Mouse (Mus musculus): ENCODE data around the gene Psmd9. TPM values are rescaled to one million over a fixed set of nuclear protein-coding genes. Genes with fewer than 3 reads are reported as not detected.

The Psmd9 gene
- polyA plus RNA-seq, 1 experiment = 30.6 TPM

- TF ChIP-seq TCF12 (IDR thresholded peaks at IDR 0.05; ENCODE audit: insufficient read depth, poor library complexity, severe bottlenecking) = no peak
- TF ChIP-seq USF1 (IDR thresholded peaks at IDR 0.05; ENCODE audit: low read depth) = peak; percentile 81
- no peak within 1 kb of the TSS for H3ac ChIP-seq (ENCODE audit: control insufficient read depth, insufficient read length)
- H3K79me2 ChIP-seq (ENCODE audit: control insufficient read depth, insufficient read depth) = no peaks in the 10 kb centered on the region
- peak within 1 kb of the TSS; percentile 27 for H3K4me2 ChIP-seq (ENCODE audit: low read depth)
- no peaks in the 10 kb centered on the region for H3K36me3 ChIP-seq (ENCODE audit: control insufficient read depth, insufficient read depth)
- H3K4me3 ChIP-seq = no peak within 1 kb of the TSS
- no peaks in the 10 kb centered on the region for H3K27me3 ChIP-seq (ENCODE audit: control insufficient read depth, insufficient read depth, insufficient read length)
Observed at GRCm38 (mm10) chr5:123251834-123252233, 82.6 kb downstream of the Psmd9 start, which contains the start of gene Wdr66. TSS of gene Wdr66 (plus strand) at chr5:123252102.

GRCm38 (mm10) chr5:123256841-123257755 lies 87.9 kb downstream of the Psmd9 start:
- Histone ChIP-seq H3ac (ENCODE audit: control insufficient read depth, insufficient read length) (no peak overlapping the region), H3K36me3 (ENCODE audit: control insufficient read depth, insufficient read depth) (no peaks in the 10 kb centered on the region), H3K79me2 (ENCODE audit: control insufficient read depth, insufficient read depth) (no peaks in the 10 kb centered on the region), H3K4me3 (no peak overlapping the region), H3K4me2 (ENCODE audit: low read depth) (peak overlapping the region; percentile 34), H3K27me3 (ENCODE audit: control insufficient read depth, insufficient read depth, insufficient read length) (no peaks in the 10 kb centered on the region)
- TF ChIP-seq TCF12 (IDR thresholded peaks at IDR 0.05; ENCODE audit: insufficient read depth, poor library complexity, severe bottlenecking) = no peak
- no peak for TF ChIP-seq TCF3 (IDR thresholded peaks at IDR 0.05; ENCODE audit: insufficient read length, low read depth)

DNA sequence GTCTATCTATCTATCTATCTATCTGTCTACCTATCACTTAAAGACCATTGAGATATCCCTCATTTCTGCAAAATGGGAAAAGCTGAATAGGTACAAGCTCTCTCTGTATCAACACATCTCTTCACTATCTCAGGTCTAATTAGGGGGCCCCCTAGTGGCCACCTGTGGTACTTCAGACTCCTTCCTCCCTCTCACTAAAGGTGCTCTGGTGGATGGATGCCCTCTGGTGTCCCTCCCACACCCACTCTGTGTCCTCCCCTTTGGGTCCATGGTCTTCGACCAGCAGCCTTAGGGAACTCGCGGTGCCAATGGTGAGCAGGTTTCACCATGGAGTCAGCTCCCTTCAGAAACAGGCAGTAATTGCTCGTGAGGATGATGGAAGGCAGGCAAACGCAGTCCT lies 89.8 kb downstream of the Psmd9 start:
- Histone ChIP-seq H3K27me3 (ENCODE audit: control insufficient read depth, insufficient read depth, insufficient read length) (no peaks in the 10 kb centered on the region), H3K4me2 (ENCODE audit: low read depth) (no peak overlapping the region), H3K36me3 (ENCODE audit: control insufficient read depth, insufficient read depth) (no peaks in the 10 kb centered on the region), H3ac (ENCODE audit: control insufficient read depth, insufficient read length) (no peak overlapping the region), H3K79me2 (ENCODE audit: control insufficient read depth, insufficient read depth) (no peaks in the 10 kb centered on the region), H3K4me3 (no peak overlapping the region)
- TF ChIP-seq MYOG (IDR thresholded peaks at IDR 0.05; ENCODE audit: control insufficient read depth in 1 of 3, insufficient read depth in 1 of 3, insufficient read length in 2 of 3, low read depth in 2 of 3) (no peak), E2F4 (IDR thresholded peaks at IDR 0.05; ENCODE audit: insufficient read depth) (no peak), USF1 (IDR thresholded peaks at IDR 0.05; ENCODE audit: low read depth) (no peak), POLR2AphosphoS2 (IDR thresholded peaks at IDR 0.05; ENCODE audit: insufficient read length, low read depth) (no peak), REST (IDR thresholded peaks at IDR 0.05; ENCODE audit: insufficient read depth, insufficient read length) (no peak), POLR2A (IDR thresholded peaks at IDR 0.05; ENCODE audit: insufficient read length, low read depth) (no peak), TCF3 (IDR thresholded peaks at IDR 0.05; ENCODE audit: insufficient read length, low read depth) (no peak)

DNA sequence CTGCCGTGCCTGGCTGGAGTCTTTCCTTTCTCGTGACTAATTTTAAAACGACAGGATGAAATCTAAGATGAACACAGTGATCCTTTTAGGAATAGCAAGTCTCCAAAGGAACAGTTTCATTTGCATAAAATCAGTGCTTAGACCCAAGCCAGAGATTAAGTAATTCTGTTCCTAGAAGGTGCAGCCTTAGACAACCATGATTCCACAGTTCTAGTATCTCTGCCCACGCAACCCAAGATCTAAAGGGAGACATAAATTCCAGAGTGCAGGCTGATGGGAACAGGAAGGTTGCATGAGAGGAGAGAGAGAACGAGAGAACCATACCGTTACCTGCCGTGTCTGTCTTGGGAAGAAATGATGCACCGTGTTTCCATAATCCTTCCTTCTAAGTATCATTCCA lies 91.5 kb downstream of the Psmd9 start:
- H3K27me3 ChIP-seq (ENCODE audit: control insufficient read depth, insufficient read depth, insufficient read length) = no peaks in the 10 kb centered on the region
- H3K36me3 ChIP-seq (ENCODE audit: control insufficient read depth, insufficient read depth) = no peaks in the 10 kb centered on the region
- TF ChIP-seq SRF (IDR thresholded peaks at IDR 0.05; ENCODE audit: control insufficient read depth, insufficient read length, low read depth) (no peak), MAX (IDR thresholded peaks at IDR 0.05; ENCODE audit: low read depth) (no peak), USF1 (IDR thresholded peaks at IDR 0.05; ENCODE audit: low read depth) (no peak), POLR2A (IDR thresholded peaks at IDR 0.05; ENCODE audit: insufficient read length, low read depth) (no peak), CEBPB (IDR thresholded peaks at IDR 0.05; ENCODE audit: insufficient read depth, poor library complexity, severe bottlenecking) (no peak), E2F4 (IDR thresholded peaks at IDR 0.05; ENCODE audit: insufficient read depth) (no peak), MYOG (IDR thresholded peaks at IDR 0.05; ENCODE audit: control insufficient read depth in 1 of 3, insufficient read depth in 1 of 3, insufficient read length in 2 of 3, low read depth in 2 of 3) (no peak), TCF12 (IDR thresholded peaks at IDR 0.05; ENCODE audit: insufficient read depth, poor library complexity, severe bottlenecking) (no peak), POLR2AphosphoS2 (IDR thresholded peaks at IDR 0.05; ENCODE audit: insufficient read length, low read depth) (no peak), REST (IDR thresholded peaks at IDR 0.05; ENCODE audit: insufficient read depth, insufficient read length) (no peak), TCF3 (IDR thresholded peaks at IDR 0.05; ENCODE audit: insufficient read length, low read depth) (no peak), MYOD1 (IDR thresholded peaks at IDR 0.05; ENCODE audit: control insufficient read depth in 1 of 3, insufficient read length in 2 of 3, low read depth in 2 of 3) (no peak)
- H3K4me3 ChIP-seq = no peak overlapping the region
- H3K4me2 ChIP-seq (ENCODE audit: low read depth) = no peak overlapping the region
- H3K79me2 ChIP-seq (ENCODE audit: control insufficient read depth, insufficient read depth) = no peaks in the 10 kb centered on the region
- H3ac ChIP-seq (ENCODE audit: control insufficient read depth, insufficient read length) = no peak overlapping the region

- Histone ChIP-seq H3K4me2 (ENCODE audit: low read depth) (no peak overlapping the region), H3K27me3 (ENCODE audit: control insufficient read depth, insufficient read depth, insufficient read length) (no peaks in the 10 kb centered on the region), H3K4me3 (no peak overlapping the region), H3ac (ENCODE audit: control insufficient read depth, insufficient read length) (no peak overlapping the region), H3K36me3 (ENCODE audit: control insufficient read depth, insufficient read depth) (no peaks in the 10 kb centered on the region), H3K79me2 (ENCODE audit: control insufficient read depth, insufficient read depth) (no peaks in the 10 kb centered on the region)
- TF ChIP-seq USF1 (IDR thresholded peaks at IDR 0.05; ENCODE audit: low read depth) = no peak
- TF ChIP-seq POLR2A (IDR thresholded peaks at IDR 0.05; ENCODE audit: insufficient read length, low read depth) = no peak
- no peak for TF ChIP-seq REST (IDR thresholded peaks at IDR 0.05; ENCODE audit: insufficient read depth, insufficient read length)
- TF ChIP-seq MYOD1 (IDR thresholded peaks at IDR 0.05; ENCODE audit: control insufficient read depth in 1 of 3, insufficient read length in 2 of 3, low read depth in 2 of 3) = no peak
- TF ChIP-seq TCF12 (IDR thresholded peaks at IDR 0.05; ENCODE audit: insufficient read depth, poor library complexity, severe bottlenecking) = no peak
- no peak for TF ChIP-seq MAX (IDR thresholded peaks at IDR 0.05; ENCODE audit: low read depth)
- TF ChIP-seq CEBPB (IDR thresholded peaks at IDR 0.05; ENCODE audit: insufficient read depth, poor library complexity, severe bottlenecking) = no peak
- TF ChIP-seq TCF3 (IDR thresholded peaks at IDR 0.05; ENCODE audit: insufficient read length, low read depth) = no peak
- TF ChIP-seq E2F4 (IDR thresholded peaks at IDR 0.05; ENCODE audit: insufficient read depth) = no peak
- no peak for TF ChIP-seq POLR2AphosphoS2 (IDR thresholded peaks at IDR 0.05; ENCODE audit: insufficient read length, low read depth)
- no peak for TF ChIP-seq SRF (IDR thresholded peaks at IDR 0.05; ENCODE audit: control insufficient read depth, insufficient read length, low read depth)
- no peak for TF ChIP-seq MYOG (IDR thresholded peaks at IDR 0.05; ENCODE audit: control insufficient read depth in 1 of 3, insufficient read depth in 1 of 3, insufficient read length in 2 of 3, low read depth in 2 of 3)
Observed at GRCm38 (mm10) chr5:123266909-123267308, 97.7 kb downstream of the Psmd9 start.
